Mouse (Mus musculus): ENCODE measurements around the gene Ttll7.

Ttll7 gene

DNA sequence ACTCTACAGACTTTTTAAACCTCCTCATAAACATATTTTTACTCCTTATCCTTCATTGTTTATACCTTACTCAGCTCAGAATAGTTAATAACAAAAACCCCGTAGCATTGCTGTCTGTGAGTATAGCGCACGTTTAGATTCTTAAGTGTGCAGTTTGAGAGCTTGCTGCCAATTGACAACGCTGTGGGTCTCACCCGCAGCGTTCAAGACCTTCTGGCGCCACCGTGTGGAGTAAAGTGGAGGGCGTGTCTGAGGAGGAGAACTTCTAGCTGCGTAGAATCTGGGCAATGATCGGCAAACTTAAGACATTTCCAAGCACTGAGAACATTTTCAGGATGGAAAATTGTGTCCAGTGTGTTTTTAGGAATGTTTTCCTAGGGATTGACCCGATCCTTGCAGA, 62.6 kb downstream of the Ttll7 start:
- DNase-seq = peak; percentile 87

DNA sequence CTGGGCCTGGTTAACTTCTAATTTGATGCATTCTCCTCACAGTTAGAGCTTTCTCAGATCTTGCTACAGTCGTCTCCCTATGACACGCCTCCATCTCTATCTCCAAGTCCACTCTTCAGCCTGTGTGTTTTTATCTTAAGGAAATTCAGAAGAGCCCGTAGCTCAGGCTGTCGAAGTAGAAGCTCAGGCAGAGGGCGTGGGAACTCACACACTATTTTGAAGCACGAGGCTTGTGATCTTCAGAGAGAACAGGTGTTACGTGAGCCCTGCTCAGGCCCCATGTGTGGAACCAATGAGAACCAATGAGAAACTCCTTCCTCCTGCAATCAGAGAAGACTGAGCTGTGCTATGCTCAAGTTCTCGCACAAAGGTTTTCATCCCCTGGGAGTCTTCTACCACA, 65.7 kb downstream of the Ttll7 start:
- no peak for DNase-seq

DNA sequence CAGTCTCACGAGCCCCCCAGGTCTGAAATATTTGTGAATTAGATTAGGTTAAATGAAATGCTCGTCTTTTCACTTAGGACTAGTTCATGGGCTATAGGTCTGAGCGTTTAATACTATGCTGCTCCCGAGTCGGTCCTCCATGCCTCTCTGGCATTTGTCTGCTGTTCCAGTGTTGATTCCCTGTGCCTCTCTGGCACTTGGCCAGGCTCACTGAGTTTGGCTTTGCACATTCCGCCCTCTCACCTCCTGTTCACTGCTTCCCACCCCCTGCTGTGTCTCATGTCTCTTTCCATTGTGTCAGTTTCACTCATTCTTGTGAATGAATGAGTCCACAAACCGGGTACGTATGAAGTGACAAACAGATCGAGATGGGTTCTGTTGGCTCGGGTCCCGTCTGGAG, 66.2 kb downstream of the Ttll7 start:
- DNase-seq = no peak

DNA sequence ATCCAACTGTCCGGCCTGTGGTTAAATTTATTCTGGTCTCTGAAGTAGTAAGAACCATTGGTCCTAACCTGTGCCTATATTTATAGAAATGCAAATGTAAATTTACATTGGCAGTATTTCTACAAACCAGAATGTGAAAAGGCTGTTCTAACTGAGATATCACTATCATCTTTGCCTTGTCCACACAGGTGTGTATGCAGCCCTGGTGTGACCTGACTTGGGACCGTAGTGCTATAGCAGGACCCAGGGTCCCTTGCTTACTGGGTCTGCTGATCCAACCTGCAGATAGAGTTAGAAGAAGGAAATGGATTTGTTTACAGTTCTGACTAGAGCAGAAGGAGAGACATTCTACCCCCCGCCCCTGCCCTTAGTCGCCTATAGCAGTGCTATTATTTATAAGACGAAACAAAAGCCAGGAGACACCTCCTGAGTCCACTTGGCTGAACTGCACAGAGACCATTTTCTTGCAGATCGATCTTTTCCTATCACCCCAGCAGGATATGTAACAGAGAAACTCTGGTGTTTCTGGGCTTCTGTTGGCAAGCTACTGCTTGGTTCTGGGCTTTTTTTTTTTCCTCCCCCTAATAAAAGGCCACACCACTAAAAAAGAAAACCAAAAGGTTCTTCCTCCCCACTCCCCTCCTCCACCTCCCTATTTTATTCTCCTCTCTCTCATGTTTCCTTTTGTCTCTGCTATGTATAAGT, 75.3 kb downstream of the Ttll7 start:
- DNase-seq = no peak

DNA sequence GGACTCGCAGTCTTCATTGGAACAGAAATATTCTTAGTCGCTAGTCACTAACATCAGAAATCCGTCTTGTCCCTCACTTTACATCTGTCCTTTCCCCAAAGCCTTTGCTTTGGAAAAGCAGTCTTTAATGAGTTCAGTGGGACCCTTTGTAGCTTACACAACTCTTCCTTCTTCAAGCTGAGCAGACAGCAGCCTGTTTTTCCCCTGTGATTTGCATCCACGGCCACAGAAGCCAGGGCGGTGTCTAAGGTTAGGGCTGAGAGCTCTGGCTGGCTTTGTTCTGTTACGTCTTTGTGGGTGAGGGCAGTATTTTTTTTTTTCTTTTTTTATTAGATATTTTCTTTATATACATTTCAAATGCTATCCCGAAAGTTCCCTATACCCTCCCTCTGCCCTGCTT, 76.0 kb downstream of the Ttll7 start:
- no peak for DNase-seq

DNA sequence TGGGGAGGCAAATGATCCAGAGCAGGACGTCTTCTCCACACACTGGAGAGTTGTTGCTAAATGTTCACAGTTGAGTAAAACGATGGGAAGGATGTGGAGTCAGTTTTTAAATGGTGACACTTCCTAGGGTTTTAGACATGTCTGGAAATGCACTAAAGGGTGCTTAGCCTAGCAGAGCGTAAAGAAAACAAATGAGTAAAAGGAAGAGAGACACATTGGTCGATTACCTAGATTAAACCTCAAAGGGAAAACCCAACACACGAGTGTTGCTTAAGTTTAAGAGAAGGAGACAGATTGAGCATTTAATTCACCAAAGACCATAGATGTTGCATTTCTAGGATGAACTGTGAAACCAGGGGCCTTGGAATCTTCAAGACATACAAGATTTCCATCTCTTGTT, 76.8 kb downstream of the Ttll7 start:
- DNase-seq = no peak

DNA sequence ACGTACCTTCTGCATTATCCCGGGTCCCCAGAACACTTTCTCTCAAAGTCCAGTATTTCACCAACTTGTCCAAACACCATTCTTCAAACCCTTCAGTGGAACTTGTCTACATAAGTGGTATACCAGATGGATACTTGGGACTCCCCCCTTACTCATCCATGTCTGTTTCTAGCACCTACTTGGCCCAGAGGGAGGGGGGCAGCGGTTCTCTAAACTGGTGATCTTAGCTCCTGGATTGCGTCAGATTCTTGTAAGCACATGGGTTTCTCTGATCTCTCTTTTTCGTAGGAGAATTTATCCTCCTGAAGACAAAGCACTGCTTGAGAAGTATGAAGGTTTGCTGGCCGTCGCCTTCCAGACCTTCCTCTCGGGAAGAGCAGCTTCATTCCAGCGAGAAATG, 79.0 kb downstream of the Ttll7 start:
- DNase-seq = no peak

DNA sequence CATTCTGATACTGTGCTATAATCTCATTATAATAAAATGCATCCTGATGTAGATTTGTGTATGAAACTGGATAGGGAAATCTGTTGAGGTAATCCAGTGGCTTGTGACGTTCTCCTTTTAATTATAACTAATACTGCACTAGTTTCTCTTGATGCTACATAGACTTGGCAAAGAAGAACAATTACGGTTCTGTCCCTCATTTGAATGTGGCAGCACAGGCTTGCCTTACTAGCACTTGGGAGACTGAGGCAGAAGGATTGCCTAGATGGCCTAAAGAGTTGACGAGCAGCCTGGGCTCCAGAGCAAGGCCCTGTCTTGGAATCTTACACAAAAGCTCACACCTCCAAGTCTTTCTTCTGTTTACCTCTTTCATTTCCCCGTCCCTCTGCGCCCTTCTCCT, 80.3 kb downstream of the Ttll7 start:
- no peak for DNase-seq

DNA sequence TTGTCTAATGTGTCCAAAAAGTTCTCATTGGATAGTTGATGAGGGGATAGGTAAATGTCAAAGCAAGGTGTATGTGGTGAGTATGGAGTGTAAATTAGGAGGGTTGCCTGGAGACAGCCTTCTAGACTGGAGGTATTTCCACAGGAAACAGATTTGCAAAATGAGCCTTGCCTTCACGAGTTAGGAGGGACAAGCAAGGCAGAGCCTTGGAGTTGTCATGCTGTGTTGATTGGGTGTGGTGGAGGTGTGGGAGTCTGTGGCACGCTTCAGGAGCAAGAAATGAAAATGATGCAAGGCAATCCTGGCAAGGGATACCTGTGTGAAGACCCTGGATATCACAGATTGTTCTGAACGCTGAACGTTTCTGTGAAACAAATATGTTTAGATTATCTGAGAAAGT, 84.7 kb downstream of the Ttll7 start:
- DNase-seq = no peak

DNA sequence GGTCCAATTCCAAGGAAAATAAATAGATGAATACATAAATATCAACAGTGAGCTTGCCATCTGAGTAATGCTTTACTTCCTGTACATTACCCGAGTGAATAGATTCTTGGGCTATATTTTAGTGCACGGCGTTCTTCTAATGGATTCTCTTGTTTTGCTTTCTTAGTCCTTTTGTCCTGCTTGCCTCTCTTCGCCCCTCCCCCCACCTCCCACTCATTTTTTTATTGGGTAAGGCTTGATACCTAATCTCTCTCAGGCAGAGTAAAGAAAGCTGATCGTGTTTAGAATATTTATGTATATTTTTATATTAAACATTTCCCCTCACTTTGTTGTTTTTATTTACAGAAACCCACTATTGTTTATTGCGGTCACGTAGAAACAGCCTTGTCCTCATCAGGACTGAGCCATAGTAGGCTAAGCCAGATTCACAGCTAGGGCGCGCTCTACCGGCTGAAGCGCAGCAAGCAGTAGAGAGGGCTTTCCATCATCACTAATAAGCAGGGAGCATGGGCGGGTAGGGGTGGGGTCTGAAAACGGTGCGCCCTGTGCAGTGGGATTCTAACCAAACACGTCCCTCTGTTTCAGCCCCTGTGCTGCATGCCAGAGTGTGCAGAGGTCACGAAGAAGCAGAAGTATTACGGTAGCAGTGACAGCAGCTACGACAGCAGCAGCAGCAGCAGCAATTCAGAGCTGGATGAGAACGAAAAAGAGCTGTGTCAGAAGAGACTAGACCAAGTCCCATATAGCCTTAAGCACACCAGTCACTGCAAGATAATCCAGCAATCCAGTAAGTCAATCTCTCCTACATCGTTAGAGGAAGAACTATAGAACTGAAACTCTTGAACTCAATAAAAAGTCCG, 87.5 kb downstream of the Ttll7 start:
- peak; percentile 17 for DNase-seq

DNA sequence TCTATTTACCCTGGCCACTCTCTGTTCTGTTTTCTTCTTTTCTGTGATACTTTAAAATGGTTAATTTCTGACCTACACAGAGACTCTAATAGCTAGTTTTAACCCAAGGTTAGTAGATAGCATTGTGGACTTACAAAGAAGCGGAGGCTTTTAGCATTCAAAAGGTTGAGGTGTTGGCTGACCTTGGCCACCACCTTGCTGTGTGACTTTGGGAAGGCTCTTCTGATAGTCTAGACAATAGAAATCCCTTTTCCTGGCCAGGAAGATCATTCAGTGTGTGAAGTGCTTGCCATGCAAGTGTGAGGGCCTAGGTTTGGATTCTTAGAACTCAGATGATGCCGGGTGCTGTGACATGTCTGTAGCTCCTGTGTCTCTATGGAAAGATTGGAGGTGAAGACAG, 90.9 kb downstream of the Ttll7 start:
- DNase-seq = no peak

DNA sequence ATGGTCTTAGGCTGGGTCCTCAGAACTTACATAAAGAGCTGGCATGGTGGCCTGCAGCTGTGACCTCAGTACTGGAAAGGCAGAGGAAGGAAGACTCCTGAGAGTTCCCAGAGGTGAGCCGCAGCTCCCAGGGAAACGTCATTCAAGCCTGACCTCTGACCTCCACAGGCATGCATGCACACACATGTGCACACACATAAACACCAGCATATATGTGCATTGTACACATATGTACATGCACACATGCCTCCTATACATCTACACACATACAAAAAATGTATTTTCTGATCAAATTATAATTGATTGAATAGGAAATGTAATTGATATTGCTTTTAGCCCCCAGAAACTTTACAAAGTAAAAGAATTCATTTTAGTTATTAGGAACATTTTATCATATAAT, 93.2 kb downstream of the Ttll7 start:
- no peak for DNase-seq

DNA sequence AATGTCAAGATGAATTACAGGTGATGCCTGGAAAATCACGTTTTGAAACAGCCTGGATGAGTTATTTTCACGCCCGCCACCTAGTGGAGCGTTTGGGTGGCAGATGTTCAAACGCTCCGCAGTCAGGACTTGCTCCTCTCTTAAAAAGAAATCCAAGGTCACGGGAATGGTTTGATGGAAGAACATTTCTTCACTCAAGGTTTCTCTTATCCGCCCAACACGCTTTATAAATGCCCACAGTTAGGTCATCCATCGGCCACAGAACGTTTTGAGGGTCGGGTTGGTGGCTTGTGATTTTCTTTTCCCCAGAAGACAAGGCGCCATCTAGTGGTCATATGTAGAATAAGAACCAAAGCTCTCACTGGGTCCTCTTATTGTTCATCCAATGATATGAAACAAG, 93.7 kb downstream of the Ttll7 start:
- peak; percentile 76 for DNase-seq

DNA sequence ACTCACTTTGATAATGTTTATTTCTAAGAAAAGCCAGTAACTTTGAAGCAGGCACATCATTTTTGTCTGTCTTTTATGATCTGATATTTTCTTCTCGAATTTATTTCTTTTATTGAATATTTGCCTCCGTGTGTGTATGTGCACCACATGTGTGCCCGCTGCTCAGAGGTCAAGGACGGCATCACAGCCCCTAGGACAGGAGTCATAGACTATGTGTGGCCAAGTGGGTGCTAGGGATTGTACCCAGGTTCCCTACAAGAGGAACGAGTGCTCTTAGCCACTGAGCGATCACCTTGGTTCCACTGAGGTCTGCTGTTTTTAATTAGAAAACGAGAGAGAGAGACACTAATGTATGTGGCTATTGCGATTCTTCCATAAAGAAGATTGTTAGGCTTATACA, 94.5 kb downstream of the Ttll7 start:
- no peak for DNase-seq

DNA sequence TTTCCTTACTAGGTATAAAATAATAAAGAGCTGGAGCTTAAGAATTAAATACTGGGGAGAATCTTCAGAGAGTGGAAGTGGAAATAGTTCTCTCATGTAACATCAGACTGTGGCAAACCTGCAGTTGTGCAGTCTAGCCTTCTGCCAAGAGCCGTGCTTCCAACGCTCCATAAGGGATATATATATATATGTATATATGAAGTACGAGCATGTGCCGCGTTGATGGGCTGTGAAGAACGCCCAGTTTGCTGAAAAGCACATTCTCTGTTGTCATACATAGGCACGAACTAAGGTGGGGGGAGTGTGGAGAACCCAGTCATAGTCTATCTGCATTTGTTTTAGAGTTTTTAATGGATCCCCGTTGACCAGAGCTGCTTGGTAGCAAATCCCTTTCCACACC, 104.6 kb downstream of the Ttll7 start:
- DNase-seq = no peak

DNA sequence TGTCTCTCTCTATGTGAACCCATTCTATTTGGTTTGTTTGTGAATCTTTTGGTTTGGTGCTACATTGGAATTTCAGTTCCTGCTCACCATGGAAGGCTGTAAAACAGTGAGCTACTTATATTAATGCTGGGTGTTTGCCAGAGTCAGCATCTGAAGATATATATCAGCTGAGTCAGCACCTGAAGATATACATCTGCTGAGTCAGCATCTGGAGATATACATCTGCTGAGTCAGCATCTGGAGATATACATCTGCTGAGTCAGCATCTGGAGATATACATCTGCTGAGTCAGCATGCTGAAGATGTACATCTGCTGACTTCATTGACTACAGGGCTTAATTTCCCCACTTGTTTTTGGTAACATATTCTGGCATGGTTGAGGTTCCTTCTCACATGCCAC, 110.7 kb downstream of the Ttll7 start:
- DNase-seq = no peak

DNA sequence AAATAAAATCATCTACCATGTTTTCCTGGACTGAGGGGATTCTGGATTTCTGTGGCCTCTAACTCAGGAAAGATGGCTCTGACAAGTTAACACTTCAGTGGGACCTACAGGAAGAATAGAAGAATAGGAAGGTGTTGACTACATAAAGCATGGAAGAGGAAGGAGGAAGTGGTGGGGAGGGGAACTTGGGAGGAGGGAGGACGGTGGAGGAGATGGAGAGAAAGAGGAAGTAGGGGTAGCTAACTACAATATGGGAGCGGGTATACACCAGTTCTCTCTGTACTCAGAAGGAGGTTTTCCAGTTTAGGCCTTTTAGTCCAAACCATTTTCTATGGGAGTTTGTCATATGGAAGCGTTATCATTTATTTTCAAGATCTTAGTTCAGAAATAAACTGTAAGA, 112.2 kb downstream of the Ttll7 start:
- no peak for DNase-seq

DNA sequence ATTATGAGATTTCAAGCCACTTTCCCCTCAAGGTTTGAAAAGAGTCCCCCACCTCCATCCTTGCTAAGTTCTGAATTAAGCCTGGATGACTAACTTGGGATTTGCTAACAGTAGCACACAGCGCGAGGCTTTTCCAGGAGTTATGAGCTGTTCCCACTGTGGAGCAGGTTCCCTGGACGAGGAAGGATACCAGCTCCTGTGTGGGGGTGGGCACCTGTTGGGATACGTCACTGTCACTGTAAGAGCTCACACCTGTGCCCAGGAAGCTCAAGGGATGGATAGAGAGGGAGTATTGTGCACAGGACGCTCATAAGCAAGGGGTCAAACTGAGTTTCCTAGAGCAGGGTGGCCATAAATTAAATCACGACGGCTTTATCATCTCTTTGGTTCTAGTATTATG, 115.1 kb downstream of the Ttll7 start:
- no peak for DNase-seq

DNA sequence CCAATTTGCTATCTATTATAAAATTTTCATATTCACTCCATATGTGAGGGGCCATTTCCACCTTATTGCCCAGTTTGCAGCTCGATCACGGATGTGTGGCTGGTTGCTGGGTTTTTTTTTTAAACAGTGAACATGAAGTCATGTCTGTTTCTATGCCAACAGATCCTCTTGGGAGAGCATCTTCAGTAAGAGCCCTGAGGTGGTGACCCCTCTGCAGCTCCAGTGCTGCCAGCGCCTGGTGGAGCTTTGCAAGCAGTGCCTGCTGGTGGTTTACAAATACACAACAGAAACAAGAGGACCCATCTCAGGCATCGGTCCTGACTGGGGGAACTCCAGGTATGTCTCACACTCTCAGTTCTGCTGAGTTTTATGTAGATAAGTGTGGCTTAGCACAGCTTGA, 115.7 kb downstream of the Ttll7 start:
- no peak for DNase-seq

DNA sequence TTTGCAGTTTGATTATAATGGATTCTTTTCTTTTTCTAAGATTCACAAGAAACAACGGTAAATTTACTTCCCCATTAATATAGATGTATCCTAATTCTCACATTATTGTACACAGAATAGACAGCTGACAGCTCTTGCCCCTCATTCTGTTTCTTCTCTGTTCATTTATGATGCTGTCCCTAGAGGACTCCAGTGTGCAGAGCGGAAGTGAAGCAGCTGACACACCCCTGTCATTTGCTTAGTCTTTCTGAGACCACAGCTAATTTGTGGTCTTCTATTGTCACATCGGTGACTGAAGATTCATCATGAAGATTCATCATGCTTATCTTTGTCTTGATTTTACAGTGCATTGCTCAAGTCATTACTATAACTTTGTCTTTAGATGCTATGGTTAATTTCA, 126.1 kb downstream of the Ttll7 start:
- DNase-seq = no peak

DNA sequence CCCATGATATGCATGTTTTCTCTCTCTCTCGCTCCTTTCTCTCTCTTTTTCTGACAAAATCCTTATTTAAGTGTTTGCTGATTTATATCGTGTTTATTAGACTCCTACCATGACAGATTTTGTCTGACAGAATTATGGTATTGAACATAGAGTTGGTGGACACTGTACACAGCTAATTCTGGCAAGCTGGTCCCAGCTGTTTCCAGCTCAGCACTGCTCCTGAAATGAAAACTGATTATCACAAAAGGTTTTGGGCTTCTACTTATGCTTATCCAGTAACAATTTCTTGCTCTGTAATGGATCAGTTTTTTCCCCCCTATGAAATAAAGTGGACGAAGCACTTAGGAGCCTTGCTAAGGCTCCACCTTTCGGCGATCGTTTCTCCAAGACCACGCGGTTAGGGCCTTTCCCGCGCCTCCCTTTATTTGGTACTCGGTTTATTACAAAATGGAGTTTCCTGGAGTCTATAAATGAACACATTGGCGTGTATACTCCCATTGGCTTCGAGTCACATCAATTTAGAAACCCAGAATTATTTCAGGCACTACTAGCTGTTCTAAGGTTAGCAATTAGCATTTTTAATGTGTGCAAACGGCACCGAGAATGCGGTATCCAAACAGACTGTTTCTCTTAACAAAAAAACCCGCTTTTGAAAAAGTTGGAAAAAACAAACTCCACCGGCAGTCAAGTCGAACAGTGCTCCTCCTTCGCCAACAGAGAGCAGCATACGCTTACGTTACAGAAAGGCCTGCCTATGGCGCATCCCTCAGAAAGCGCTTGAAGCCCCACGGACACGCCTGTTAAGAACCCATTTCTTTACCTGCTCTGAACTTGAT, 141.9 kb downstream of the Ttll7 start:
- peak; percentile 15 for DNase-seq

DNA sequence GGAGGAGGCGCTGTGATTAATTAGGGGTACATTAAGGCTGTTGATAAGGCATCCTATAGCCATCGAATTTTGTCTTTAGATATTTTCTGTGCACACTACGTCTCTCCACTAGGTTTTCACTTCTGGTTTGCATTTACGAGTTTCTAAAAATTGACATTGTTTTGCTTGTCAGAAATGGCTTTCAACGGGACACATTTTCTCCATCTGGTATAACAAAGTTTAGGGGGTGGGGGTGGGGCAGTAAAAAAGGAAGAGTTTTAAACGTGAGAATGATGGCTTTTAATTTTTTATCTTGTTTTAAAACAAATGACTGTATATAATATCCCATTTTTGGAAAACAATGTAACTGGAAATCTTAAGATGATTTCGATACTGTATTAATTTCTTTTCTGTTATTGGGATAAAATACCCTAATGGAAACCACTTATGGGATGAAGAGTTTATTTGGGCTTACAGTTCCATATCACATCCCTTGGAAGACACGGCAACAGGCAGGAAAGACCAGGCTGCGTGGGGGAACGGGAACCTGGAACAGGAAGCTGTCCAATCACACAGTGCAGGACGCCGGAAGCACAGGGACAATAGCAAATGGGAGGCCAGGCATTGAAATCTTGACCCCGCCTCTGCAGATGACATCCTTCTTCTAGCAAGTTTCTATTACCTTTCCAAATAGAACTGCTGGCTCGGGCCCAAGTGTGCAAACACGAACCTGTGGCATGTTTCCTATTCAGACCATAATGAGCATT, 142.7 kb downstream of the Ttll7 start:
- DNase-seq = no peak

DNA sequence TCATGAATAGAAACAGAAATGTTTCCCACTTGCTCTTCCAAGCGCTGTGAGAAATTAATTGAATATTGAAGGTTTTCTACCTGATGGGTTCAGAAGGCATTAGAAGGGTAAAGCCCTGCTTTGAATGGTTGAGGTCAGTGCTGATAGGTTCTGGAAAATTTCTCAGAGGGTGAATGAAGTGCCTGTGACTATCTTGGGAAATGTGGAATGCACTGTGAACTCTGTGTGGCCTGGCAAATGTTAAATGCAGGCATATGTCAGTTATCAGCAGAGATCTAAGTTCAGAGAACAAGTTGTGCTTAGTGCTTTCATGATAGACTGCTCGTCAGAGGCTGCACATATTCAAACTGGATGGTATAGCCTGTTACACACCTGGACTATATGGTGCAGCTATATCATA, 147.0 kb downstream of the Ttll7 start:
- DNase-seq = no peak
